Mouse (Mus musculus): Measurements from ENCODE around the gene Il1r1.

The Il1r1 gene

DNA sequence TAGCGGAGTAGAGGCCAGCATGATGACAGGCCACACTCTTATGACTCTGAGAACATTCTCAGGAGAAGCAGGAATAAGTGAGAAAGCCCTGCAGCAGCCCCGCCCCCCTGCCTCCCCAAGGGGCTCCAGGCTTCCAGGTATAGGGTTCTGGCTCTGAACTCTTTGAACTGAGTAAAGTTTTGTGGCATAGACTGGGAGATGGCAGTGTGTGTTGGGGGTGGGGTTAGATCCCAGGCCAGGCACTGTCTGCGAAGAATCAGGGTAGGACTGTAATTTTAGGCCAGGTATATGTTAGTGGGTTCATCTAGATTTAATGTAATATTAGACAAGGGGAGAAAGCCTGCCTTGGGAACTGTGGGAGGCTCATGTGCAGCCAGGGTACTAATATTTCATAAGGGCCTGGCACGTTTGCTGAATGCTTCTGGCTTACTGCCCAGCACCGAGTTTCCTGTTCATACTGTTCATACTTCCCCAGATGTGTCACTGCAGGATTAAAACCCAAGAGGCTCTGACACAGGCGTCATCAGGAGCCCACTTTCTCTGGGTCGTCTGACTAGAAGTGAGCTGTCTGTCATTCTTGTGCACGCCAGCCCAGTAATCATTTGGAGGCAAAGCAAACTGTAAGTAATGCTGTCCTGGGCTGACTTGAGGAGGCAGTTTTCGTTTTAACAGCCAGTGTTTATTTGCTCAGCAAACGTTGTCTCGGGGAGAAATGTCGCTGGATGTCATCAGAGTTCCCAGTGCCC, at the start of gene Il1r1:
Gene Il1r1, plus strand, starts transcription at position 542 of the 746 bp plus-strand sequence.
- DNase-seq (ENCODE audit: low spot score): peak; percentile 90

DNA sequence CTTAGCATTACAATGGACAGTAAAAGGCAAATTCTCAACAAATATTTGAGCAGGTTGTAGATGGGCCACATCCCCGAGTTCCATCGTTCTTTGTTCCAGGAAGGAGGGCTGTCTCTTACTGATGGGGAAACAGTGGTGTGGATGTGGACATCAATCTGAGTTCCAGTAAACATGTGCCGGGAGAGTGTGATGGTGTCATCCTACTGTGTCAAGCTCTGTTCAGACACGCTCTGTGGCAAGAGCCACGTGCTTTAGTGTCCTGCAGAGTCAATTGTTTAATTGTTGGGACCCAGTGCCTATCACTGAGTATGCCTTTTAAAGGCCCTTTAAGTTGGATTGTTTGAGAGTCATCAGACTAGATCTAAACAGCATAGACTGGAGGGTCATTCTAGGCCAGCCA, 49.8 kb upstream of the Il1r1 start:
- DNase-seq (ENCODE audit: low spot score): no peak

DNA sequence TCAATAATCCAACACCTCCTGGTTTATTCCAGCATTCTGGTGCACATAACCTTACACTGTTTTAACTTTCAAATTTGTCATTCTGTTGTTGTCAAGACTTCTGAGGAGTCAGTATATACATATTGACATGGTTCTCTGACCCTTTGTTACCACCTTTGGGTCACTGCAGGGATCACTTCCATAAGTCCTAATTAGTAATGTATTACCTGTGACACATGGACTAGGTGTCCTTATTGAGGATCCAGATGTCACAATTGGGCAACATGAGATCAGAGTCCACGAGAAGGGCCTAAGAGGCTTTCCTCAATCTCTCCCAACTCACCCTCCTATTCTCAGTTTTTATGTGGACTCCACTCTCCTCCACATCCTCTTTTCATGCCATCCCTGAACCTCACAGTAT, 49.1 kb upstream of the Il1r1 start:
- DNase-seq (ENCODE audit: low spot score): no peak

DNA sequence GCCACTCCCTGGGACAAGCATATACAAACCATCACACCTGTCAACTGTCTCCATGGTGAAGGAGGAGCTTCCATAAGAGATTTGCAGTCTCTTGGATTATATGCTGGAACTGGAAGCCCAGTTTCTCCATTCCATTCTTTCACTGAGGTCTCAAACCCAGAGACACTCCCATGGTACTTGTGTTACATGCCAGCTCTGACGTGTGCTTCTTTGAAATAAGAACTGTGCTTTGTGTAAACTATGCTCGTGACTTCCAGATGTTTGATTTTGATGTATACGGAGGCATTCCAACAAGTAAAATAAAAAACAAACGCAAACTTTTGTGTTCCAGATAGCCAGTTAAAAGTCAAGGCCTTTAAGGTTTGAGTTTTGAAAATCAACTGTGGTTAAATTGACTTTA, 45.8 kb upstream of the Il1r1 start:
- no peak for DNase-seq (ENCODE audit: low spot score)

DNA sequence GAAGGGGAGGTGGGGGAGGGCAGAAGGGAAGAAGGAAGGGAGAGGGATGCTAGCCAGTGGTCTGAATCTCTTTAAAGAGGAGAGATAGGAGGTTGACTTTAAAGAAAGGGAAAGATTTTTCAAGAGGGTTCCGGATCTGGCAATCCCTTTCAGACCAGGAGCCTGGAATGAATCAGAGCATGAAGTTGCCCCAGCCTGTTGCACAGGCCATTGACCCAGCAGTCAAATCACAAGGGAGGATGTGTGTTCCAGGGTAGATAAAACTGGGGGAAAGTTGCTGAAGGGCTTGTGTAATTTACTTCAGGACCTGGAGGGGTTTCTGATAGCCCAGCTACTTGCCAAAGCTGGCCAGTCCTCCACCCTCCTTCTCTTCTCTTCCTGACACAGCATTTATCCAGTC, 45.4 kb upstream of the Il1r1 start:
- no peak for DNase-seq (ENCODE audit: low spot score)

DNA sequence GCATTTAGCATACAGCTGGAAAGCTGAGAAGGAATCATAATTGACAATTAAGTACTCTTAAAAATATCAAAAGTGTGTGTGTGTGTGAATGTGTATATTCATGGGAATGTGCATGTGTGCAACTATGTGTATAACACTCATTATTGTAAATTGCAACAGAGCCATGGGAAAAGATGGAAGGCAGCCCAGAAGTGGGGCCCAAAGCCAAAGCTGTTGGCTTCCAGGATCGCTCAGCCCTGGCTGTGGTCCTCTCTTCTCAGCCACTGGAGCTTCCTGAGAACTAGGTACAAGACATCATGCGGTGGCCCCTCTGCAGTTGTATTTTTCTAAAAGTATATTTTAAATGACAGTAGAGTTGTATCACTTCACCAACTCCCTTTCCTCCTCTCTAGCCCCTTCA, 44.0 kb upstream of the Il1r1 start:
- DNase-seq (ENCODE audit: low spot score): no peak

DNA sequence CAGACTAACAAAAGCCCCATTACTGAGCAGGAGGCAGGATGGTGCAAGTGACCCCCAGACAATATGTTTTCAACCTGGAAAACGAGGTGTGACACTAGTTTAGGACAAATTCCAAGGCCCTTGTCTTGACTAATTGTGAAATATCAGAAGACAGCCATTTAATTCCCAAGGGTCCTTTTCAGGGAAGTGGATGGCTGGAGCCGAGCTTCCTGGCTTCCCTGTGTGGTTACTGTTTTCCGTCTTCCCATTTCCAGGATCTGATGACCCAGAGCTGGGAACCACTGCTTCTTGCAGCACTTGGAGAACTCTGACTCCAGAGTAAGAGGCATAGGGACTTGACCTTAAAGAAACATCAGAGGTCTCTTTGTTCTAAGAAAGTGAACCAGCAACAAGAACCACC, 43.2 kb upstream of the Il1r1 start:
- no peak for DNase-seq (ENCODE audit: low spot score)

DNA sequence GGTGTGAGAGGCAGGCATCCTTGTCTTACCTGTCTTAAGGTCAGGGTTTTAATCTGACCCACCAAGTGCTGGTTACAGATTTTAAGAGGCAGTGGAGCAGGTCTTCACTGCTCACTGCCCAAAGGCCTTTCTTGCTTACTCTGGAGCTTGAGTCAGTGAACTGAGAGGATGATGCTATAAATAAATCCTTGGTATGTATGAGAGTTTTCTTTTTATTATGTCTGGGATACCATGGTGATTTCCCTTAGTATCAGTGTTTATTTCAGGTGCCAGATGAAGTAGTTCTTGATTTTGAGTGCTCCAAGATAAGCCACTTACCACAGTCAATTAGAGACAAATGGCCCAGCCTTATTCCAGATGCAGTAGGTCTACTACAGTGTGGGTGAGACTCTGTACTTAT, 41.5 kb upstream of the Il1r1 start:
- DNase-seq (ENCODE audit: low spot score): peak; percentile 55

DNA sequence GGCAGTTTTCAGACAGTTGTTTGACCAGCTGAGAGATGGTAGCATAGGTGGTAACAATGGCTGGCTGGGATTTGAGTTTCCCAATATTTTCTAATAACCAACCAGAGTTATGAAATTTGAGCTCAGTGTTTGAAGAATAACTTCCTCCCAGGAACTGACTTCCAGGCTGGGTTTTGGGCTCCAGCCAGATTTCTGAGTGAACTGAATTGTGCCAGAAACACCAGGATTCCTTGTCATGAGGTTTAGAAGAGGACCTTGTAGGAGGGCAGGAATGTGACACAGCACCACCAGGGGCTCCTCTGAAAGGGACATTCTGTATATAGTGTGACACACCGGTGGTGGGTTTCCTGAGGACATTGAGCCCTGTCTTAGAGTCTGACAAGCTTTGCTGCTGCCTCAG, 36.9 kb upstream of the Il1r1 start:
- peak; percentile 76 for DNase-seq (ENCODE audit: low spot score)

DNA sequence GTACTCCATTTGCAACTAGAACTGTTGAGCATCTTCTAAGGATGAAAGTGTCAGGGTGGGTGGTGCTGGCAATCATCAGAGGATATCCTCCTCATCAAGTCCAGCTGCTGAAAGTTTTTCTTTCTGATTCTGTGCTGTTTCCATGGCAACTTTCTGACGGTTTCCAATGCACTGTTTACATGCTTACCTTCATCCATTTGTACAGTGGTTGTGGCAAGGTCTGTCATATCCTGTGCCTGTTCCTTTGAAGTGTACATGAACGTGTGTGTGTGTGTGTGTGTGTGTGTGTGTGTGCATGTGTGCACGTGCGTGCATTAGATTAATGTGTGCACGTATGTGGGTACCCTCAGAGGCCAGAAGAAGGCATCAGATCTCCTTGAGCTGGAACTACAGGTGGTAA, 34.9 kb upstream of the Il1r1 start:
- no peak for DNase-seq (ENCODE audit: low spot score)

DNA sequence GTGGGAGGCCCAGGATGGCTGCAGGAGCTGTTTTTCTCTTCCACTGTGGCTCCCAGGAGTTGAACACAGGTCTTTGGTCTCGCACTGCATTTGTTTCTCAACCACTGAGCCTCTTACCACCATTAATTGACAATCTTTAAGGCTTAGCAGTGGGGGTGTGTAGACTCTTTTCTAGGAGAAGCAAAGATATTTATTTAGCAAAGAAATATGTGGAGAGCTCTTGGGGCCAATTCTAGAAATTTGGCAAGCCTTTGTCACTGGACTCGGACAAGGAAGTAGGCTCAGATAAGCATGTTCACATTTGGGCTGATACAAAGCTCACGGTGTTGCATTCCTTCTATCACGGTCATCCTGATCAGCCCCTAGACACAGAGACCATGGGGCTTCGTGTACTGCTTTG, 34.0 kb upstream of the Il1r1 start:
- peak; percentile 39 for DNase-seq (ENCODE audit: low spot score)

DNA sequence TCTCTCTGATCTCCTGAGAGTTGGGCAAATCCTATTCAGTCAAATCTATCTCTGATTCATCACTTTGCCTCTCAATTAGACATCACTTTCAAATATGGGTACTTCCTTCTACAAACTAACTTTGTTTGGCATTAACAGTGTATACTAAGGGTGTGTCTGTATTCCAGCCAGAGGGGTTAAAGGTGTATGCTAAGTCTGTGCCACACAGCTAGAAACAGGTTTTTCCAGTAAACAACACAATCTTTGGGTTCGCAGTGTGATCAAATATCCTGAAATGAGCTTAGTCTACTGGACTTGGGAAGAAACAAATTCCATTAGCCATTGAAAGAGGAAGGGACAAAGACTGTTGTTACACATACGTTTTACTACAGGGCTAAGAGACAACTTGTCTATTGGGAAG, 30.6 kb upstream of the Il1r1 start:
- DNase-seq (ENCODE audit: low spot score): no peak

DNA sequence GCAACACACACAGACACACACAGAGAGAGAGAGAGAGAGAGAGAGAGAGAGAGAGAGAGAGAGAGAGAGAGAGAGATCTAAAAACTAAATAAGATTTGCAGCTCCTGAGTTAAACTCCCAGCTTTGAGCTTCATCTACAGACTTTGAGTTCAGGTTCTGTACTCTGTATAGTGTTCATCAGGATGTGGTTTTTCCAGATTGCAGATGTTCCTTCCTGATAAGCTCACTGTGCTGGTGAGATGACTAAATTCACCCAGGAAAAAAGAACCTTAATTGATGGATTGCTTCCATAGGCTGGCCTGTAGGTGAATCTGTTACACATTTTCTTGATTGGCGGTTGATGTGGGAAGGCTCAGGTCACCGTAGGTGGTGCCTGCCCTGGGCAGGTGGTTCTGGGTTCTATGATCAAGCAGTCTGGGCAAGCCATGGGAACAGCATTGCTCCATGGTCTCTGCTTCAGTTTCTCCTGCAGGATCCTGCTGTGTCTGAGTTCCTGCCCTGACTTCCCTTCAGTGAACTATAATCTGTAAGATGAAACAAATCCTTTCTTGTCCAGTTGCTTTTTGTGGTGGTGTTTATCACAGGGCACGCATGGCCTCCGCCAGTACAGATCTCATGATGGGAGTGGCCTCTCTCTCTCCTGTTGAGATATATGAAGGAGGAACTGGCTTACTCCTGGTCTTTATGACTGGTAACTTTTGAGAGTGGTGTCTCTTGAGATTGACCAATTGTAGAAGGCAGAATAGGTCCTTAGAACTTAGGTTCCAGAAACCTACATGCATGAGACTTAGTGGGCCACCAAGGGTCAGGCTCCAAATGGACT, 11.3 kb upstream of the Il1r1 start:
- no peak for DNase-seq (ENCODE audit: low spot score)

DNA sequence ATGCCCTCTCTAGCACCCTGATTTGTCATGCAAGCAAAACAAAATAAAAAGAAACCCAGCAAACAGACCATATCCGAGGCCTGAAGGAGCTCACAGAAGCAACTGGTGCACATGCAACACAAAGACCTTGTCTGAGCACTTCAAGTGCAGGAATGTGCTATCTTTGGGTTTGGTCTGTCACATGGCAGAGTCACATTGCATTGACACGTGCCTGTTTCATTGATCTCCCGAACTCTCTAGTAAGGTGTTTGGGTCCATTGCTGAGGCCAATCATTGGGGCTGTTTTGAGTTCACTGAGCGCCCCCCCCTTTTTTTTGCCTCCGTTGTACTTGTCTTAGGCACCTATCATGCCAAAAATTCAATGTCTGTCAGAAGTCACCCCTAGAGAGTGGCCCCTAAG, 7.4 kb upstream of the Il1r1 start:
- DNase-seq (ENCODE audit: low spot score): no peak

DNA sequence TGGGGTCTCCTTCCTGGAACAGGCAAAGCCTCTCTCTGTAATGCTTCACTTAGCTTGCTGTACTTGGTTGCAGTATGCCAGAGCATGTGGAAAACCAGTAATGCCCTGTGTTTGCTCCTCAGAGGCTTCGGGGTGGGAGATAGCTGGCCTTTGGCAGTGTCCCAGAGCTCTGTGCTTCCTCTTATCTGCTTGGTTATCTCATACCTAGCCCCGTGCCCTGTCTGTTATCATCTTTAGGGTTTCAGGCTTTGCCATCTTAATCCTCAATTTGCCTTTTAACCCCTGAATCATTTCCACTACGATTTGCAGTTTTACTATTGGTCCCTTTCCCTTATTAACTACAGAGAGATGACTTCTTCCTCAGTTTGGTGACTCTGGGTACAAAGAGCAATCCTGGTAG, 6.3 kb upstream of the Il1r1 start:
- DNase-seq (ENCODE audit: low spot score): no peak

DNA sequence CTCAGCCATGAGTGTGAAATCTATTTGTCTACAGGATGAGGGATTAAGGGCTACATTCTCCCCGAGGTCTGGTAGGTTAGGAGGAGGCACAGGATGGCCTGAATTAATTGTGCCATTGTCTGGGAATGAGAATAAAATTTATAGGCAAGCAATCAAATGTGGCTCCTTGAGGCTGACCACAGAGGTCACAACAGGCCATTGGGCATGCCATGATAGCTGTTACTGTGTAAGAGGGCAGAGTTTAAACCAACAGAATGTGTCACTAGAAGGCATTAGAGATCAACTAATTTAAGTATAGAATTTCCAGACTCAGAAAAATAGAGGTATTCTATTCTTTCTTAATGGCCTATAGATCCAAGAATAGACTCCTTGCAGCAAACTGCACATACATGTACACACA, 4.3 kb upstream of the Il1r1 start:
- DNase-seq (ENCODE audit: low spot score): no peak

DNA sequence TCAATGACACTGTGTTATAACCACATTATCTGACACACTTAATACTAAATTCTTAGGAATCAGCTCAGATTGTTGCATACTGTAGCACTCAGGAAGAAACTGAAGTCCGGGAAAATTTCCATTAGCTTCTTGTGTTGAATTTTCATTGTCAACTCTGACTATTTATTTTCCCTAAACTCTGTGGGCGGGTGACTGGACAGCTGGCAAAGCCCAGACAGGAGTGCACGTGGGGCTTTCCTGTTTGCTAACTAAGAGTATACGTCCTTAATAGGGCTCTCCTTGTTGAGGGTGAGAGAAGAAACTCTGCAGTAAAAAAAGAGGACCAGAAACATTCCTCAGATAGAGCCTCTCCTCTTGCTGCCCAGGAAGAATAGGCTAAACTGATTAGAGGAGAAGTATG, 3.0 kb upstream of the Il1r1 start:
- no peak for DNase-seq (ENCODE audit: low spot score)

DNA sequence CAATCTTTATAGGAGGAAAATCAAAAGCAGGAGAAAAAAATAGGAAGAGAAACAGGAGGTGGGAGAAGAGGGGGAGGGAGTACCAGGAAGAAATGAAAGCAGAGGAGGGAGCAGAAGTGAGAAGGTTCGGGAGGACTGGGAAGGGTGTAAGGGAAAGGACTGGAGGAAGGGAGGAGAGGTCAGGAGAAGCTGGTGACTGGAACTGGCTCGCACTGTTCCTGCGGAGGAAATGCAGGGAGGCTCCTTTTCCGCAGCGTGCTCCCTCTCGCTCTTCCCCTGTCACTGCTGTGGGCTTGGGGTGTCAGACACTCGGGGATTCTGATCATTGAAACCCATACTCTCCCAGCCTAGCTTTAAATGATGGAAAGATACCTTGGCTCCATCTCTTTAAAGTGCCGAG, 2.2 kb upstream of the Il1r1 start:
- DNase-seq (ENCODE audit: low spot score): no peak

DNA sequence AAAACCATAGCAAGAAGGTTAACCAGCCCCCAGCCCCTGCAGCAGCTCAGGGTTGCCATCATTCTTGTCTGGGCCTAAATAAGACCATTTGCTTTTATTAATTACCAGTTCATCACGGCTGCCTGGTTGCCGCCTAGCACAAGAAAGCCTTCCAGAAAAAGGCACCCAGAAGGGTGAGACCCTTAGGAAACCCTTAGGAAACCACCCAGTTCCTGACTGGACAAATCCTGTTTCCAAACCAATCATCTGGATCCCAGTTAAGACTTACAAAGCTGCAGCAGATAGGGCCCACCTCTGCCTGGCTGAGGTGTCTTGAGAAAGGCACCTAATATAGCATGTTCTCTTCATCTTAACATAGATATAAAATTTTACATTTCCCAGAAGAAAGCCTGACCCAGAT, 1.3 kb upstream of the Il1r1 start:
- no peak for DNase-seq (ENCODE audit: low spot score)

DNA sequence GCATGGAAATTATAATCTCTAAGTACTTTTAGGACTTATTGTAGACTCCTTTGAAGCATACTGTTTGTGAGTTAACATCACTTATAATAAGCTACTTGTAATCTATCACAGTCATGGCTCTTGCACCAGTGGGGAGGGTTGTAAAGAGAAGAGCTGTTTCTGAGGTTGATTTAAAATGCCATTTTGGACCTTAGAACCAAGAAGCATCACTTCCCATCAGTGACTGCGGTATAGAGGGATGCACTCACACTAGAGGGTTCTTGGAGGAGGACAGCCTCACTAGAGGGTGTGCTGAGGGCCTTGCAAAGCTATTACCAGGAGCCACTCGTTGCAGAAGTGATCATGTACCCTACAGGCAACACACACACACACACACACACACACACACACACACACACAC, 700 bp downstream of the Il1r1 start:
- no peak for DNase-seq (ENCODE audit: low spot score)

DNA sequence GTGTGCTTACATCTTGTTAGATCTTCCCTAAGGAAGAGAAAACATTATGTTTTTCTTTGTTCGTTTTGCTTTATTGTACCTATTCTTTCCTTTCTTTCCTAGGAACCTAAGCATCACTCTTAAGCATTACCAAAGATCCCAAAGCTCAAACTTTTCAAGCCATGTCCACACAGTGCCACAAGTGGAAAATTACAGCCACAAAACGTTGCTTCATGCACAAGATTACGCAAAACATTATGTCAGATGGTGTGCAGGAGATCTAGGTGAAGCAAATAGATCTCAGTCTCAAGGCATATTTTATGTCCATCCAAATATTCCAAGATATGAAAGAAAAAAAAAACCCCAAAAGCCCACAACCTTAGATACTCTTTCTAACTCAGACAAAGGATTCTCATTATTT, 4.2 kb downstream of the Il1r1 start:
- no peak for DNase-seq (ENCODE audit: low spot score)

DNA sequence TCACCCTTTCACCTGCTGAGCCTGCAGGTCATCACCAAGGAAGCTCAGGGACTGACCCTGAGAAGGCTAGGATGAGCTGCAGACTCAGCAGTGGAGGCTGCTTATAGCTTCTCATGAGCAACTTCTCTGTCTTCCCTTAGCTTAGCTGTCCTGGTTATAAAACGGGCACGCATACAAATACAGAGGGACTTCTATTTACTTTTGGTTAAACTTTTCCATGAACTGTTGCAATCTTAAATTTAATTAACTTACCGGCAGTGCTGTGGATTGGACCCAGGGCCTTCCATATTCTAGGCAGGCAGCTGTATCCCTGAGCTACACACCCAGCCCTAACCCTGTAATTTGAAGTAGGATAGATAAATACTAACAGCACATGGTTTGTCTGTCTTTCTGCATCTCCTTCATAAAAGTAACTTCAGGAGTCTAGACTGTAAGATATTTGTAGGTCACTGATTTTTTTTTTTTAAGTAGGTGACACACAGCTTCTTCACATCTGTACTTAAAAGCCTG, 4.9 kb downstream of the Il1r1 start:
- no peak for DNase-seq (ENCODE audit: low spot score)

DNA sequence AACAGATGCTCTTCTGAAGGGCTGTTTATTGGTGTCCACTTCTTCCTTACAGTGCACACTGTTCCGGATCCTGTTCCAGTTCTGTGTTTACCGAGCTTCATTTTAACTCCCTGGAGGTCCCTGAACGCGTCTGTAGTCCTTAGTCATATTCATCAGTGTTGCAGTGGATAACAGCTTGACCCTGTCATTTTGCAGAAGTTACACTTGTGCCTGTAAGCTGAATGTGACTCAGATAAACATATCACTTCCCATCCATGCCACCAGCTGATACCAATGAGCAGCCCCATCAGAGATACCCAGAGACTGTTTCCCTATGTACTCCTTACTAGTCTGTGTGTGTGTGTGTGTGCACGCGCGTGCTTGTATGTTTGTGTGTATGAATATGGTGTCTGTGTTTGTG, 5.5 kb downstream of the Il1r1 start:
- DNase-seq (ENCODE audit: low spot score): no peak

DNA sequence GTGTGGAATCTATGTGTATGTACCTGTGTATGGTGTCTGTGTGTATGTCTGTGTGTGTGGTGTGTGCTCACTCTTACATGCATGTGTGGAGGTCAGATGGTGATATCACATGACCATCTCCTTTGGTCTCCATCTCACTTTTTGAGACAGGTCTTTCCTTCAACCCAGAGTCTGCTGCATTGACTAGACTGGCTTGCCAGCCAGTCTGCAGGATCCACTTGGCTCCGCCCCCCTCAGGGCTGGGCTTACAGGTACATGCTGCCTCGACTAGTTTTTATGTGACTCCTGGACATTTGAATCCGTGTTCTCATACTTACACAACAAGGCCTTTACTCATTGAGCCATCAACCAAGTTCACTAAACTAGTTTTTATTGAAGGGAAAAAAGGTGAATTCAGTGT, 6.2 kb downstream of the Il1r1 start:
- DNase-seq (ENCODE audit: low spot score): no peak

Measured in lung, postnatal 25 days (tissue).